Mouse (Mus musculus) layer of hippocampus, adult 2 months (tissue): ENCODE data around the gene Calhm1. TPM values are rescaled to one million over a fixed set of nuclear protein-coding genes. Genes with fewer than 3 reads are reported as not detected.

Source experiments
- DNase-seq, 2 experiments: peaks; one replicate each; pipeline ENCODE4 v3.0.0; 2022; ENCODE audit warnings: low spot score in 2 of 2
- H3K27ac ChIP-seq: fragments of 200-600 bp; 2 replicates; pipeline ENCODE4 v1.8.1; 2022
- H3K4me3 ChIP-seq: fragments of 200-600 bp; 2 replicates; pipeline ENCODE4 v1.8.1; 2022; ENCODE audit warnings: mild to moderate bottlenecking
- CTCF ChIP-seq: fragments of 200-600 bp; conservative IDR thresholded peaks from 2 replicates; pipeline ENCODE4 v1.8.1; 2022; ENCODE audit warnings: antibody characterized with exemption, mild to moderate bottlenecking, moderate library complexity
- long read RNA-seq, 2 experiments: library from polyadenylated mRNA; stranded (forward); transcript quantifications; one replicate each; pipeline ENCODE4 v2.0.0; 2021; ENCODE audit warnings: borderline mapping rate in 2 of 2
- total RNA-seq, 2 experiments: library from RNA; stranded (reverse); gene quantifications; 2 replicates each; pipeline ENCODE4 v1.2.3; 2021

Calhm1 gene
- not detected for total RNA-seq
- long read RNA-seq, experiment 1: 0 reads
- long read RNA-seq, experiment 2: 0 reads

DNA sequence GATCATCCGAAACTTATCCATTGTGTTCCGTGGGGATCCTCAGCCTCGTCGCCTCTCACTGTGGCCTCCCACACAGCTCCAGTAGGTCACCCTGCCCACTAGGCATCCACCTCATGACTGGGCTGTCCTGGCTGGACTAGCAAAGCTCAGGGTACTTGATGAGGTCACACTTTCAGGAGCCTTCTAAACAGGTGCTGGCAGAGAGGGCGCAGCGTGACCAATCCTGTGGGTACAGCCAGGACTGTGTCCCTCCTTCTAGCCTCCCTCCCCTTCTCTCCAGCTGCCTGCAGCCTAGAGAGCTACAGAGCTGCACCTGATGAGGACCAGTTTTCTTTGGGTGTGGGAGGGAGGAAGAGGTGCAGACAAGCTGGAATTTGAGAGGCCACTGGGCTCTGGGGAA lies at the start of gene Calhm1:
Gene Calhm1, minus strand, starts transcription at position 101 of the 400 bp plus-strand sequence.
- Histone ChIP-seq H3K4me3 (no peak within 1 kb of the TSS), H3K27ac (no peak within 1 kb of the TSS)
- no peak for DNase-seq
- no peak for TF ChIP-seq CTCF

DNA sequence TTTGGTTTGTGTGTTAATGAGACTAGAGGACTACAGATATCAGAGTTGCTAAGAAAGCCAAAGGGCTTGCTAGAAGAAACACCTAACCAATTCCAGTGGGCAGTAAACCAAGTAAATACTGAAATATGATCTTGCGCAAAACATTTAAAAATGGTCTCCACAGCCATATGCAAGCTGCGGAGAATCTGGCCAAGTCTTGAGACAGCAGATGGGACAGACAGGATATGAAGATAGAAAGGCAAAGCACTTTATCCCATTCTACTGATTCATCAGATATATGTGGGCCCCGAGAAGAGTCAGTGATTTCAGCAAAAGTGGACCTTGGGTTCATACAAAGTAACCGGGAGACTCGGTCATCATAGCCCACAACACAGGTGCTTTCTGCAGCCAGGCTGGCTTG lies 48.1 kb upstream of the Calhm1 start:
- TF ChIP-seq CTCF: no peak
- Histone ChIP-seq H3K27ac (no peak overlapping the region), H3K4me3 (no peak overlapping the region)
- DNase-seq: no peak

DNA sequence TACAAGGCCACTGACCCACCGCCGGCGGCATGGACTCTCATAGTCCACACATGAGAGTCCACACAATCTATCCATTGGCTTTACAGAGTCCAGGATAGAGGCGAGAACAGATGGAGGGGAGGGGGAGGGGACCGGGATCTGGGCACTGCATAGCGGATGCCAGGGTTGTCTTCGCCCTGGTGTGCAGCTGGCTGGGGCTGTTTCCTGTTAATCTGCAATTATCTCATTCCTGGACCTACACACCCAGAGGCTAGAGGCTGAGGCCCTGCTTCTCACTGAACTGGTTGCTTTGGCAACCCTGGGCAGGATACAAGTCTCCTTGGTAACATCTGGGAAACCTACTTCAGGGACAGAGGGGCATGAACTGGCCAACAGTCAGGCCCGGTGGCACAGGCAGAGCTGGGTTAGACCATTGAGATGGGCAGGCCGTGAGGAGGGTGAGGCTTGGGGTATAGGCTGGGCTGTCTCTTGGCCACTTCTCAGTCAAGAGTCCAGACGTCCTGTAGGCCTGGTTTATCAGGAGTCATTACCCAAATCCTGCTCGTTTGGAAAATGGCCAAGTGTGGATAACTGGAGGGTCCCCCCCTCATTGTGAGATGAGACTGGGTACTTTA lies 44.6 kb upstream of the Calhm1 start:
- Histone ChIP-seq H3K27ac (peak overlapping the region; percentile 61; the same call in 1 of the 2 replicates), H3K4me3 (no peak overlapping the region)
- no peak for TF ChIP-seq CTCF
- no peak for DNase-seq

DNA sequence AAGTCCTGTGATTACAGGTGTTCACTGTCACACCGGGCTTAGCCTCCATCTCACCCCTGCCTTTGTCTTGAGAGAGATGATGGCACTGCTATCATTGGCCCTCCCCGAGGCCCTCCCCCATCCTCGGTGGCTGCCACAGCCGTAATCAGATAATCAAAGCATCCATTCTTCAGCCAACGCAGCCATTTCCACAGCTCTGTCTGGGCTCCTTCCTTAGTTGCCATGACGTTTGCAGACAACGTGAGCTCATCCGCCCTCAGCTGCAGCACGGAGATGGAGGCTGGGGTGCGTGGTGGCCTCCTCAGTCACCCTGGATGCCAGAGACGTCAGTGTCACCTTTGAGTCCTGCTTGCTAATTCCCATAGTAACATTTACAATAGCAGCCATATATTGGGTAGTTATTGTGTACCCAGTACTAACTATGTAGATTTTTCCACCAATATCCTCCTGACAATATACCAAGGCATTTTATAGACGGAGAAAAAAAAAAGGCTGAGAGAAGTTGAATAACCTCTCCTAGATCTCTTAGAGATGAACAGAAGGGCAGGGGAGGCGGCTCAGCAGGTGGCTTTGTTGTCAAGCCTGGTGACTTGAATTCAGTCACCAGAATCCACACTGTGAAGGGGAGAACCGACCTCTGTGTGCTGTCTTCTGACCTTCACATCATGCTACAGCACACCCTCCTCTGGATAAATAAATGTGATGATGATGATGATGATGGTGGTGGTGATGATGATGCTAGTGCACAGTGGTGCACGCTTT lies 42.6 kb upstream of the Calhm1 start:
- Histone ChIP-seq H3K4me3 (no peak overlapping the region), H3K27ac (peak overlapping the region; percentile 76)
- TF ChIP-seq CTCF: no peak
- DNase-seq: peak in 1 of 2 experiments; percentile 51

DNA sequence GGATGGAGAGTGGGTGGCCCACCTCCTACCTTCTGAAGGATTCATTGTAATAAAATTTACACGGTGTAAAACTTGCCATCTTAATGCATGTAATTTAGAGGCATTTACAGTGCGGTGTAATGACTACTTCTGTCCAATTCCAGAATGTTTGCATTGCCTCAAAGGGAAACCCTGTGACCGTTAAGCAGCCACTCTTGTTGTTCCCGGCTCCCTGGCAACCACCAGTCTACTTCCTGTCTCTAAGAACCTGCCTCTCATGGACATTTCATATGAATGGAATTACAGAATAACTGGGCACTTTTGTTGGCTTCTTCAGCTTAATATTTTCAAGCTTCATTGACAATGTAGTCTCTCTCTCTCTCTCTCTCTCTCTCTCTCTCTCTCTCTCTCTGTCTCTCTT lies 40.7 kb upstream of the Calhm1 start:
- no peak overlapping the region for H3K4me3 ChIP-seq
- H3K27ac ChIP-seq: no peak overlapping the region
- no peak for TF ChIP-seq CTCF
- no peak for DNase-seq

DNA sequence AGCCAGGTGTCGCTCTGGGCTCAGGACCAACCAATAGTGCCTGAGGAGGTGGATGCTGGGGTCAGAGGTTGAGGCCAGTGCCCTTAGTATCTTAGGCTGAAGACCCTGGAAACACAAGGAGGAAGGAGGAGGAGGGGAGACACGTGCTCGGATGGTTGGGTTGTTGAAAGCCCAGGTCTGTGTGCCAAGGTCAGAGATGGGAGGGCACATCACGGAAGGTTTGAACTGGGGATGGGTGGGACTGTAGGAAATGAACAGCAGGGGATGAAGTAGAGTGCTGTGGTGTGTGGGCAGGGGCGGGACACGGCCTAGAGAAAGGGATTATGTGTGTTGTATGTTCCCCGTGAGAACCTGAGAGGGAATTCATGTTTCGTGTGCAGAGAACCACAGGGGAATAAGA lies 40.2 kb upstream of the Calhm1 start:
- 0 out of 2 replicates have a peak overlapping the region, but pooled peaks have one; percentile 7 for H3K27ac ChIP-seq
- no peak for DNase-seq
- H3K4me3 ChIP-seq: no peak overlapping the region

DNA sequence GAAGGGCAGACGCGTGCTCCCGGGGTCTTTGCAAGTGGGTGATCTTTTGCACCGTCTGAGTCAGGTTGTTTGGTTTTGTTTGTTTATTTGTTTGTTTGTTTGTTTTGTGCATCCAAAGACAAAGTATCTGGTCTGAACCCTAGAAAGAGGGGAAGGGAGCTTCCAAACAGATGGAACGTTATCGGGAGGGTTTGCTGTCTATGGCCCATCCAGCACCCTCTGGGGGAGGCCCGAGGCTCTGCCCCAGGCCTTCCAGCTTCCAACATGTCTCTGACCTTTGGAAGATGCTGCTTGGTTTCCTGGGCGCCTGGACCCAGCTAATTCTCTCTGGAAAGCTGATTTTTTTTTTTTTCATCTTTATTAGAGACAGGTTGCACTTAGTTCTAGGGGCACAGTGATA lies 36.0 kb upstream of the Calhm1 start:
- DNase-seq: no peak
- H3K4me3 ChIP-seq: peak overlapping the region; percentile 84
- TF ChIP-seq CTCF: peak; percentile 16; the same call in 1 of the 2 replicates
- peak overlapping the region; percentile 89; the same call in 1 of the 2 replicates for H3K27ac ChIP-seq

More for the DNA sequence above, 40.2 kb upstream of the Calhm1 start:
- TF ChIP-seq CTCF: no peak

DNA sequence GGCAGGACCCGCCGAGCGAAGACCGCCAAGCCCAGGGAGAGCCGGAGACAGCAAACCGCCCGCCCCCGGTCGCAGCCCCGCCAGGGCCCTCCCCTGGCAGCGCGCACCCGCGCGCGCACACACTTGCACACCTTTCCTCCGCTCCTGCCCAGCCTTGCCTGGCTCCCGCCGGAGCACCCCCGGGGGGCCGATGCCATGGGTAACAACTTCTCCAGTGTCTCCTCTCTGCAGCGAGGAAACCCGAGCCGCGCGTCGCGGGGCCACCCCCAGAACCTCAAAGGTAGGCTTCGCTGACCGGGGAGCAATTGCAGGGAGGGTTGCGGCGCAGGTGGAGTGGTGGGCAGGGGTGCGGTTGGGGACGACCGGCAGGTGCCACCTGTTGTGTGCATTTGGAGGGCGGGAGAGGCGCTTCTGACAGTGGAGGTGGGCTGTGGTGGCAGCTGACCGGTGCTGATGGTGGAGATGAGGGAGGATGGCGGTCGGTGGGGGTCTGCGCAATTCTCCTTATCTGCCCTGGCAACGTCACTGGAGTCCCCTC lies 35.3 kb upstream of the Calhm1 start:
- peak overlapping the region; percentile 84 for H3K4me3 ChIP-seq

DNA sequence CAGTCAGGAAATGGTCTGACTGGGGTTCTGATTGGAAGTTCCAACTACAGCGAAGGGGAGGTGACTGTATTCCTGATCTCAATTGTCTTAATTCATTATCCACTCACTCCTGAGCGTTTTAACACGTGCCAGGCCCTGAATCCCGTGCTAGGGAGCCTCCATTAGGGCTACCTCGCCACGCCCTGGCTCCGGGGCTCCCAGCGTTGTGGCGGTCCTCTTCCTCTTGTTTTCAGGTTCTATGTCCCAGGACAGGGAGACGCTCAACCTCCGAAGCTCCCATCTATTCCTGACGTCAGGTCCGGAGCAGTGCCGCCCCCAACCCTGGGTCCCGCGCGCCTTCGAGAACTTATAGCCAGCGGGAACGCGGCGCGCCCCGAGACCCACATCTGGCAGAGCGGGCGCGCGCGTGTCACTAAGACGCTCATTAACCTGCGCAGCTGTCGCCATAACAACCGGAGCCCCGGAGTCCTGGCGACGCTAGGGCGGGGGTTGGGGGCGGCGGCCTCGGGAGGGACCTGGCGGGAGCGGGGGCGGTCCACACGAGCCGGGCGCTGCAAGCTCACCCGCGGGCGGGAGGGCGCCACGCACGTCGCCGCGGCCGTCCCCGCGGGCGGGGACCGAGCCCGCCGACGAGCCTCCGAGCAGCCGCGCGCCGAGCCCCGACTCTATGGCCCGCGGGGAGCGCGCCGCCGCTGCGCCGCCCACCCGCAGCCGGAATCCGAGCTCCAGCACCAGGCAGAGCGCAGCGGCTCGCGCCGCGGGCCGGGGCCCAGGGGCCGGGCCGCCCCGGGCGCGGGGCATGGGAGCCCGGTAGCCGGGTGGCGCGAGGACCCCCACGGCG lies 34.6 kb upstream of the Calhm1 start, which contains the start of gene Neurl1a:
Gene Neurl1a, plus strand, starts transcription at position 390 of the 841 bp plus-strand sequence.
- Histone ChIP-seq H3K27ac (peak within 1 kb of the TSS; percentile 89), H3K4me3 (peak within 1 kb of the TSS; percentile 84)
- DNase-seq: peak in 1 of 2 experiments; percentile 61
- no peak for TF ChIP-seq CTCF

More for the DNA sequence above, 35.3 kb upstream of the Calhm1 start:
- no peak for TF ChIP-seq CTCF
- H3K27ac ChIP-seq: peak overlapping the region; percentile 89
- peak in 1 of 2 experiments; percentile 53 for DNase-seq

DNA sequence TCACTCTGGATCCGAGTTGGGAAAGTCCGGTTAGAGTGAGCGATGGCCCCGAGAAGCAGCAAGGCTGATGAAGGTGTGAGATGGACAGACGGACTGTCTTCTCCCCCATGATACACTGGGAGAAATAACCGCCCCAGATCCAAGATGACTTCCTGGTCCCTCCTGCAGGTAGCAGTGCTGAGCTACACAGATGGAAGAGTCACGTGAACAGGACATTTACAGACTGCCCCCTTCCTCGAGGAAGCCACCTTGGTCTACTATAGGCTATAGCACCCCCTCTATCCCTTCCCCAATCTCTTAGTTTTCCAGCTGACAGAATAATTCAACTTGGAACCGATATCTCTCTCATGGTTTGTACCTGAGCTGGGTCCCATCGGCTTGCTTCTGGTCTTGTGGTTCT lies 33.9 kb upstream of the Calhm1 start:
- Histone ChIP-seq H3K27ac (peak overlapping the region; percentile 89), H3K4me3 (peak overlapping the region; percentile 84; the same call in 1 of the 2 replicates)
- no peak for DNase-seq
- TF ChIP-seq CTCF: peak; percentile 72

DNA sequence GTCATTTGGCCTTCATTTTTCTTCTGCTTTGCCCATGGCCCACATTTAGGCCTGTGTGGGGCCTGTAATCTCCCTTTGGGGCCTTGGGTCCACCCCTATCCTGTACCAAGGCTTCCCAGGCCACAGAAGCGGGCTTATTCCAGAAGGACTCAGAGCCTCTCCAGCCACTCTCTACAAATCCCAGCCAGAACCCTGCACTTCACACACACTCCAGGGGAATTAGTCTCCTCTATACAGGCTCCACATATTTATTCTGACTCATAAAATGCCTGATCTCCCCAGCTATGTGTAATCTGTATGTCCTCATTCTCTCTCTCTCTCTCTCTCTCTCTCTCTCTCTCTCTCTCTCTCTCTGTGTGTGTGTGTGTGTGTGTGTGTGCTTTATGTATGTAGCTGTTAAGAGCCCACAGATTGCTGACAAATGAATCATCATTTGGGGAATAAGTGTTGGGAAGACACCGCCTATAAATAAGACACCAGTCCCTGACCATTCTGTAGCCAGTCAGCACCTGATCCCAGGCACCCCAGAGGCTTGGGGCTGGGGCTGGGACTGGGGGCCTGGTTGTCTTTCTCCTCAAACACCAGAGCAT lies 33.0 kb upstream of the Calhm1 start:
- no peak for TF ChIP-seq CTCF
- H3K4me3 ChIP-seq: no peak overlapping the region
- no peak overlapping the region for H3K27ac ChIP-seq
- DNase-seq: no peak

DNA sequence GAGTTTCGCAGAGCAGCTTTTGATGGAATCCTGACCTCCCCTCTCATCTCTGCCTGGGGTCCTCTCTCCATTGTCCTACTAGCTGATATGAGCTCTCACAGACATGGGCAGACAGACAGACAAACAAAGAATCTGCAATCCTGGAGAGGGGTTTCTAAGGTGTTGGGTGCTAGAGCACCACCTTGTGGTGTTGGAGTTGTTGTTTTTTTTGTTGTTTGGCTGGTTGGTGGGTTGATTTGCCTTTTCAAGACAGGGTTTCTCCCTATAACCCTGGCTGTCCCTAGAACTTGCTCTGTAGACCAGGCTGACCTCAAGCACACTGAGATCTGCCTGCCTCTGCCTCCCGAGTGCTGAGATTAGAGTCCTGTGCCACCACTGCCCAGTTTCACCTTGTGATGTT lies 31.4 kb upstream of the Calhm1 start:
- peak; percentile 63 for TF ChIP-seq CTCF
- Histone ChIP-seq H3K27ac (no peak overlapping the region), H3K4me3 (no peak overlapping the region)
- no peak for DNase-seq
